Mouse (Mus musculus): ENCODE measurements around the gene Defa26. TPM values are rescaled to one million over a fixed set of nuclear protein-coding genes. Genes with fewer than 3 reads are reported as not detected.
"Not testable (repeated sequence)": the region's sequence is repeated elsewhere in the genome, so short reads cannot be mapped to it uniquely, and the experiment has no call there.

Defa26 gene
- not detected in 2 replicates for polyA plus RNA-seq (2015; fragmentation: Nextera tagmentation; extraction: Ambion mirVana)

DNA sequence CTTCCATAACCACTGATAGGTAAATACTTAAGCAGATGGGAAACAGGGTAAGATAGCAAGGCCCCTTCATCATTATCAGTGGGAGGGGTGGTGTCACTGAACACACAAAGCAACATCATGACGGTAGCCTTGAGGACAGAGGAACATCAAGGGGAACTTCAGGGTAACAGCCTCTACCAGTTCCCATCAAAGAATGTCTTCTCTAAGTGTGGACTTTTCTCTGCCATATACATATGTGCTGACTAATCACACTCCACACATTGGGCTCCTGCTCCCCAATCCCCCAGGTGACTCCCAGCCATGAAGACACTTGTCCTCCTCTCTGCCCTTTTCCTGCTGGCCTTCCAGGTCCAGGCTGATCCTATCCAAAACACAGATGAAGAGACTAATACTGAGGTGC, at the start of gene Defa26:
Defa26 (plus strand) TSS at position 301 of the 400 bp plus-strand sequence.
- ATAC-seq (ENCODE audit: insufficient number of reproducible peaks, low FRiP score, low TSS enrichment, low read depth) = not testable (repeated sequence)

GRCm38 (mm10) chr8:21582706-21583105, 35.3 kb upstream of the Defa26 start, which contains the start of gene Defa28:
Gene Defa28 (plus strand): TSS chr8:21583006.
- H3K4me3 ChIP-seq; H3K4me2 ChIP-seq; H3K27me3 ChIP-seq; H3K36me3 ChIP-seq; H3K9me3 ChIP-seq; H3K27ac ChIP-seq; H3K4me1 ChIP-seq; ATAC-seq (ENCODE audit: insufficient number of reproducible peaks, low FRiP score, low TSS enrichment, low read depth); H3K9ac ChIP-seq: not testable (repeated sequence)
- no CpG with 5 or more reads among the region's 1 CpGs for WGBS

More for the DNA sequence above, at the start of gene Defa26:
- not testable (repeated sequence) for H3K4me3 ChIP-seq, H3K4me2 ChIP-seq, H3K9ac ChIP-seq, H3K27ac ChIP-seq, H3K27me3 ChIP-seq, H3K36me3 ChIP-seq, H3K4me1 ChIP-seq, H3K9me3 ChIP-seq
- WGBS = 100% methylated on average over 1 of the region's 1 CpGs

GRCm38 (mm10) chr8:21594408-21594807, 23.6 kb upstream of the Defa26 start, which contains the start of gene Gm7861:
Gene Gm7861 (minus strand): TSS chr8:21594508.
- not testable (repeated sequence) for H3K27me3 ChIP-seq; H3K27ac ChIP-seq; H3K36me3 ChIP-seq; H3K9me3 ChIP-seq; H3K4me2 ChIP-seq; ATAC-seq (ENCODE audit: insufficient number of reproducible peaks, low FRiP score, low TSS enrichment, low read depth); H3K4me3 ChIP-seq; H3K9ac ChIP-seq; H3K4me1 ChIP-seq
- WGBS = no CpG with 5 or more reads among the region's 1 CpGs

DNA sequence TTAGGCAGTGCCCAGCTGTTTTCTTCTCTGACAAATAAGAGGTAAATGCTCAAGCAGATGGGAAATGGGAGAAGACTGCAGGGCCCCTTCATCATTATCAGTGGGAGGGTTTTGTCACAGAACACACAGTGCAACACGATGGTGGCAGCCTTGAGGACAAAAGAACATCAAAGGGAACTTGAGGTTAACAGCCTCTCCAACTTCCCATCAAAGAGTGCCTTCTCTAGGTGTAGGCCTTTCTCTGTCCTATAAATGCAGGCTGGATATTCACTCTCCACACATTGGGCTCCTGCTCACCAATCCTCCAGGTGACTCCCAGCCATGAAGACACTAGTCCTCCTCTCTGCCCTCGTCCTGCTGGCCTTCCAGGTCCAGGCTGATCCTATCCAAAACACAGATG, 37.5 kb downstream of the Defa26 start, which contains the start of gene Defa17:
Defa17 (plus strand) TSS at position 301 of the 400 bp plus-strand sequence.
- not testable (repeated sequence) for ATAC-seq (ENCODE audit: insufficient number of reproducible peaks, low FRiP score, low TSS enrichment, low read depth); H3K4me1 ChIP-seq; H3K36me3 ChIP-seq; H3K27me3 ChIP-seq; H3K4me3 ChIP-seq; H3K9me3 ChIP-seq; H3K27ac ChIP-seq; H3K9ac ChIP-seq; H3K4me2 ChIP-seq
- 83% methylated on average over 1 of the region's 2 CpGs for WGBS

DNA sequence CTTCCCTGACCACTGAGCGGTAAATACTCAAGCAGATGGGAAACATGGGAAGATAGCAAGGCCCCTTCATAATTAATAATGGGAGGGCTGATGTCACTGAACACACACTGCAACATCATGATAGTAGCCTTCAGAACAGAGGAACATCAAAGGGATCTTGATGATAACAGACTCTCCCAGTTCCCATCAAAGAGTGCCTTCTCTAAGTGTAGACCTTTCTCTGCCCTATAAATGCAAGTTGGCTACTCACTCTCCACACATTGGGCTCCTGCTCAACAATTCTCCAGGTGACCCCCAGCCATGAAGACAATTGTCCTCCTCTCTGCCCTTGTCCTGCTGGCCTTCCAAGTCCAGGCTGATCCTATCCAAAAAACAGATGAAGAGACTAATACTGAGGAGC, 47.5 kb downstream of the Defa26 start, which contains the start of gene Defa34:
Defa34 (plus strand) TSS at position 301 of the 400 bp plus-strand sequence.
- WGBS = 92% methylated on average over 1 of the region's 1 CpGs
- H3K27ac ChIP-seq; H3K4me1 ChIP-seq; ATAC-seq (ENCODE audit: insufficient number of reproducible peaks, low FRiP score, low TSS enrichment, low read depth); H3K4me3 ChIP-seq; H3K9me3 ChIP-seq; H3K4me2 ChIP-seq; H3K9ac ChIP-seq; H3K27me3 ChIP-seq; H3K36me3 ChIP-seq: not testable (repeated sequence)

Other genes starting within 250 kb of the Defa26 start
- not detected in 2 replicates for gene Defa2, start 239.7 kb upstream of the Defa26 start, polyA plus RNA-seq (2015; fragmentation: Nextera tagmentation; extraction: Ambion mirVana)
- gene Defa33, start 226.4 kb upstream of the Defa26 start, polyA plus RNA-seq (2015; fragmentation: Nextera tagmentation; extraction: Ambion mirVana) = not detected in 2 replicates
- gene Defa36, start 190.8 kb upstream of the Defa26 start, polyA plus RNA-seq (2015; fragmentation: Nextera tagmentation; extraction: Ambion mirVana) = not detected in 2 replicates
- gene Gm7849, start 161.6 kb upstream of the Defa26 start, polyA plus RNA-seq (2015; fragmentation: Nextera tagmentation; extraction: Ambion mirVana) = not detected in 2 replicates
- gene Defa20, start 108.9 kb upstream of the Defa26 start, polyA plus RNA-seq (2015; fragmentation: Nextera tagmentation; extraction: Ambion mirVana) = not detected in 2 replicates
- gene Defa32, start 89.2 kb upstream of the Defa26 start, polyA plus RNA-seq (2015; fragmentation: Nextera tagmentation; extraction: Ambion mirVana) = not detected in 2 replicates
- not detected in 2 replicates for gene Defa37, start 52.8 kb upstream of the Defa26 start, polyA plus RNA-seq (2015; fragmentation: Nextera tagmentation; extraction: Ambion mirVana)
- not detected in 2 replicates for gene Defa28, start 35.2 kb upstream of the Defa26 start, polyA plus RNA-seq (2015; fragmentation: Nextera tagmentation; extraction: Ambion mirVana)
- not detected in 2 replicates for gene Gm7861, start 23.7 kb upstream of the Defa26 start, polyA plus RNA-seq (2015; fragmentation: Nextera tagmentation; extraction: Ambion mirVana)
- gene Defa17, start 37.6 kb downstream of the Defa26 start, polyA plus RNA-seq (2015; fragmentation: Nextera tagmentation; extraction: Ambion mirVana) = not detected in 2 replicates
- not detected in 2 replicates for gene Defa34, start 47.6 kb downstream of the Defa26 start, polyA plus RNA-seq (2015; fragmentation: Nextera tagmentation; extraction: Ambion mirVana)
- not detected in 2 replicates for gene AY761184, start 85.5 kb downstream of the Defa26 start, polyA plus RNA-seq (2015; fragmentation: Nextera tagmentation; extraction: Ambion mirVana)
- gene Defa24, start 116.3 kb downstream of the Defa26 start, polyA plus RNA-seq (2015; fragmentation: Nextera tagmentation; extraction: Ambion mirVana) = not detected in 2 replicates
- gene Defb50, start 205.4 kb downstream of the Defa26 start, polyA plus RNA-seq (2015; fragmentation: Nextera tagmentation; extraction: Ambion mirVana) = not detected in 2 replicates
- gene Defb2, start 221.7 kb downstream of the Defa26 start, polyA plus RNA-seq (2015; fragmentation: Nextera tagmentation; extraction: Ambion mirVana) = 1.3 TPM in 1 of 2 replicates, not detected in the other
- not detected in 2 replicates for gene Defb10, start 240.7 kb downstream of the Defa26 start, polyA plus RNA-seq (2015; fragmentation: Nextera tagmentation; extraction: Ambion mirVana)

Data from limb, embryonic 15.5 days (tissue).